Mouse (Mus musculus) cortical plate, adult 2 months (tissue): ENCODE measurements around the gene Nfkbiz. TPM values are rescaled to one million over a fixed set of nuclear protein-coding genes. Genes with fewer than 3 reads are reported as not detected.
A peak's percentile ranks its signal among the peaks of the same experiment; 100 is the strongest.
"Not testable (repeated sequence)": the region's sequence is repeated elsewhere in the genome, so short reads cannot be mapped to it uniquely, and the experiment has no call there.

ENCODE experiments used
- H3K27ac ChIP-seq: fragments of 200-500 bp; 2 replicates; pipeline ENCODE4 v1.5.1; 2012; ENCODE audit warnings: low read length, control low read depth, inconsistent platforms; ENCODE audit not compliant: insufficient read depth
- H3K4me1 ChIP-seq: fragments of 200-500 bp; 2 replicates; pipeline ENCODE4 v1.6.1; 2011; ENCODE audit warnings: low read length; ENCODE audit not compliant: control insufficient read depth, insufficient read depth
- H3K4me3 ChIP-seq: fragments of 200-500 bp; 2 replicates; pipeline ENCODE4 v1.5.1; 2011; ENCODE audit warnings: mild to moderate bottlenecking, low read length, control low read depth; ENCODE audit not compliant: insufficient read depth
- CTCF ChIP-seq: fragments of 200-500 bp; IDR thresholded peaks from 2 replicates; pipeline ENCODE4 v1.5.1; 2011; ENCODE audit warnings: mild to moderate bottlenecking, control low read depth, low read length; ENCODE audit not compliant: insufficient read depth; ENCODE audit errors: extremely low read depth
- POLR2A ChIP-seq: fragments of 200-500 bp; IDR thresholded peaks from 2 replicates; pipeline ENCODE4 v1.6.1; 2011; ENCODE audit warnings: mild to moderate bottlenecking, low read length, control low read depth; ENCODE audit not compliant: insufficient read depth; ENCODE audit errors: extremely low read depth
- polyA plus RNA-seq: library from polyadenylated mRNA; depleted of rRNA; stranded (reverse); fragments of >200 nt; gene quantifications from 2 replicates; pipeline ENCODE4 v1.2.3, GENCODE M21; 2012

Gene Nfkbiz
- polyA plus RNA-seq, 1 experiment: 5.4 TPM

DNA sequence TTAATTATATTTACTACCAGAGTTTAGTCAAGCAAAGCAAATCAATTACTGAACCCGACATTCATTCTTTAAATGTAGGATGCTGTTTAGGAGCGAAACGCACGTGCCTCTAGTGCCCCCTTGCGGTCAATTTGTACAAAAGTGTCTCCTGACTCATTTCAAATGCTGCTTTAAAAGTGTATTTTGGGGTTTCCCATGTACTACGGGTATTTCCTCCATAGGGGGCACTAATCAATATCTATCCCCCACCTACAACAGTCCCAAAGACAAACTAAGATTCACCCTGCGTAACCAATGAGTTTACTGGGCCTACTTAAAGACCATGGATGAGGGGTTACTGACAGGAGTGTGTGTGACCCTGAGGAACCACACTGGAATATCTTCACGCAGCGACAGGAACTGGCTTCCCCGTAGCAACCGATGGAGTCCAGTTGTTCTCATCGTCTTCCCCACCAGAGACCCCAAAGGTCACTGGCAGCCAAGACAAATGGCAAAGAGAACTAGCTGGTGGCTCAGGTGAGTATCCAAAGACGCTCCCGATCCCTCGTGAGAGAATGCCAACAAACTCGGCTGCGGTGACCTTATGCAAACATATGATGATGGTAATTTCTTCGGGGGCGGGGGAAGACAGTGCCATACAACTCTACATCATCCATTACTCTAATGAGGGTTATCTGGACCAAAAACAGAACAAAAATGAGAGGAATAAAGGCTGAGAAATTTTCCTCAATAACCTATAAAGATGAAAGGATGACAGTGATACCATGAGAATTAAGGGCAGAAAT lies 14.4 kb upstream of the Nfkbiz start:
- Histone ChIP-seq H3K27ac (no peak overlapping the region), H3K4me3 (no peak overlapping the region), H3K4me1 (no peaks in the 10 kb centered on the region)
- TF ChIP-seq POLR2A: no peak
- peak; percentile 85 for TF ChIP-seq CTCF

DNA sequence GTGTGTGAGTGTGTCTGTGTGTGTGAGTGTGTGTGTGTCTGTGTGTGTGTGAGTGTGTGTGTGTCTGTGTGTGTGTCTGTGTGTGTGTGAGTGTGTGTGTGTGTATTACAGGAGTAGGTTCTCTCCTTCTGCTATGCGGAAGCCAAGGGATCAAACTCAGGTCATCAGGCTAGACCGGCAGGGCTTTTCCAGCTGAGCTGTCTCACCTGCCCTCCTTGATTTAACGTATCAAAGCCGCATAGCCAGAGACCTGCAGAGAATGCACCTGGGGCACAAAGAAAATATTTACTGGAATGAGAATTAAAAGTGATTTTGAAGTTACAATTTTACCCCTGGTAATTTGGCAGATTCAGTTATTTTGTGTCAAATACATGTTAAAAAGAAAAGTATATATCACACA lies 13.8 kb upstream of the Nfkbiz start:
- Histone ChIP-seq H3K4me3 (no peak overlapping the region), H3K27ac (no peak overlapping the region)
- no peak for TF ChIP-seq CTCF
- no peak for TF ChIP-seq POLR2A

DNA sequence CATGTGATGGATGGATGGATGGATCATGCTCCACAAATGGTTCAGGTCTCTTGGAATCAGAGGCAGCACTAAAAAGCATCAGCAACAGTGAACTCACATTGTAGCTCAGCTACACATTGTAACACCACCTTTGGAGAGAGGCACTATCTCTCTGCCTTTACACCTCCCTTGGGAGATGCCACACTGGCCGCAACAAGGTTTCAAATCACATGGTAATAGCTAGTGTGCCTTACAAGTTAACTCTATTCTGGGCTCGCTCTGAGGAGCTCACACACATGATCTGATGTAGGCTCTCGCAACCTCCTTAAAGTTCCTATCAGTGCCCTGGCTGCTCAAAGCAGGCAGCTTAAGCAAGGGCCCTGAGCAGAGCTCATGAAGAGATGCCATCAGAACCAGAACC lies 11.8 kb upstream of the Nfkbiz start:
- Histone ChIP-seq H3K4me1 (no peaks in the 10 kb centered on the region), H3K4me3 (no peak overlapping the region), H3K27ac (no peak overlapping the region)
- TF ChIP-seq CTCF (no peak), POLR2A (no peak)

More for the DNA sequence above, 13.8 kb upstream of the Nfkbiz start:
- H3K4me1 ChIP-seq: no peaks in the 10 kb centered on the region

DNA sequence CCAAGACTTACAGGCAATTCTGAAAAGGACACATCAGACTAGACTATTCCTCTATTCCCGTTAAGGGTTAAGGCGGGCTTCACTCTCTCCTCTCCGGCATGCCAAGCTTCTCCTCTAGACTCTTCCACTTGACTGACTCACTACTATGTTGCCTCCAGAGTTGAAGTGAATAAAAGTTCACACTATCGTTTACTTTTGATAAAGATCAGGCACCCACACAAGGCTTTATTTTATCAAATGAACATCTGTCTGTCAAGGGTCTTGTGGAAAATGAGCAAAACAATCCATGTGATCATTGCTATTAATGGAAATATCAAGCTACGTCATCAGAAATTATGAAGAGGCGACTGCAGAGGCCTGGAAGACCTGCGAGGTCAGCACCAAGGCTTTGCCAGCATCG lies 9.0 kb upstream of the Nfkbiz start:
- Histone ChIP-seq H3K4me3 (no peak overlapping the region), H3K4me1 (no peaks in the 10 kb centered on the region), H3K27ac (no peak overlapping the region)
- no peak for TF ChIP-seq POLR2A
- no peak for TF ChIP-seq CTCF

DNA sequence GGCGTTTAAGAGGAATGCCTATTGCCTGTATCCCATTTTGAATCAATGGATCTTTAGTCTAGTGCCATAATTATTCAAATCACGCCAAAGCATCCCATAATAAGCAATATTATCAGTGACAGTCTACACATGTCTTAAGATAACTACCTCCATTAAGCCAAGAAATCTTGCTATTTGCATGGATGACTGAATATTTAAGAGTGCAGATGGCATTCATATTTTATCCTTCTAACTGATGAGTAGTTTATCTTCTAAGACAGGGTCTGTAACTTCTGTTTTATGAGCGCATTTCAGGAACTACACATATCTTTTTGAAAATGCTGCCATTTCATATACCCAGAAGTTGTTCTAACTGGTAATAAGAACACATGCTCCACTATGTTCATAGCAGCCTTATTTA lies 6.1 kb upstream of the Nfkbiz start:
- no peak overlapping the region for H3K4me3 ChIP-seq
- no peak for TF ChIP-seq POLR2A
- no peak for TF ChIP-seq CTCF
- H3K4me1 ChIP-seq: no peaks in the 10 kb centered on the region
- no peak overlapping the region for H3K27ac ChIP-seq

DNA sequence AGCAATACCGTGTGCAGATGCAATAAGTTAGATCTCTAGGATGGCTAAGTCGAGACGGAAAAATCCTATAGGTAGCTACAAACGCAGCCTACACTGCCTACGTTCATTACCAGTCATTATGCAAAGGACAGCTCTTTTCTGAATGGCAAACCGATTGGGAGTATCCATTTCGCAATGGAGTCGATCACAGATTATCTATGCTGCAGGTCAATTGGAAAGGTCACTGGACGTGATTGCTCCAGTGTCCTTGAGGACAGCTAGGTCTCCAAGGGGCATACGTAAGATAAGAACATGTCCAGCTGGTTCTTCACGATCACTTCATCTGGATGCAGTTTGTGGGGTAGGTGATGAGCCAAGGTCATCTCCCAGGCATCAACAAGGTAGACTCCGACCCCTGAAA lies 5.2 kb upstream of the Nfkbiz start:
- TF ChIP-seq POLR2A: no peak
- no peak for TF ChIP-seq CTCF
- no peak overlapping the region for H3K27ac ChIP-seq
- H3K4me1 ChIP-seq: no peaks in the 10 kb centered on the region
- no peak overlapping the region for H3K4me3 ChIP-seq

DNA sequence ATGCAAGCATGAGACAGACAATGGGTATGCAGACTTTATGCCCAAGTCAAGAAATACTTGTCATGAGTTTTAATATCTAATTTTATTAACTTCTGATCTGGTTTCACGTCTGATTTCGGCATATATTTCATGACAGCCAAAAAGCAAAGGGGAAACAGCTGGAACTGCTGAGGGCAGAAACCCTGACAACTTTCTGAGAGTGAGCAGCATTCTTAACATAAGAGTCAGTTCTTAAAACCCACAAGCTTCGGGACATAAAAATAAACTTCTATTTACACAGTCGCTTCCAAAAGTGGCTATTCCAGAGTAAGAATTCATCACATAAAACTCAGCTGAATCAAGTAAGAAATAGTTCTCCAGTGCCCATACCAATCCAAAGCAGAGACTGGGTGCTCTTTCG lies 4.4 kb upstream of the Nfkbiz start:
- Histone ChIP-seq H3K4me1 (no peaks in the 10 kb centered on the region), H3K27ac (no peak overlapping the region), H3K4me3 (no peak overlapping the region)
- TF ChIP-seq POLR2A (no peak), CTCF (no peak)

DNA sequence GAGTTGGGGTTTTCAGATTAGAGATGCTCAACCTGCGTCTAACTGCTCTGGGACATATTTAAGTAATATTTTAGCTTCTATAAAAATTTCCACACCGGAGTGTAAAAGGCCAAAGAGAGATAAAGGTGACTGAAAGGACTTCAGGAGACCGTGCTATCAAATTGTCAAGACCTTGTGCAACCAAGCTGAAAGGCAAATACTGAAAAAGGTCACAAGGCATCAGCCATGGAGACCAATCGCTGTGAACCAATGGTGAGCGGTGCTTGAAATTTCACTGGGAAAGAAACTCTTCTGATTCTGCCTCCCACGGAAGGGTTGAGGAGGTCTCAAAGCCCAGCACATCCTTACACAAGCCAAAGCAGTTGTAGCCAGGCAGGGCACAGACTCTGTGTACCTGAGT lies 2.8 kb upstream of the Nfkbiz start:
- Histone ChIP-seq H3K4me1 (peaks cover 1% of the 10 kb centered on the region; the same call in 1 of the 2 replicates), H3K4me3 (no peak overlapping the region), H3K27ac (no peak overlapping the region)
- TF ChIP-seq POLR2A (no peak), CTCF (no peak)

DNA sequence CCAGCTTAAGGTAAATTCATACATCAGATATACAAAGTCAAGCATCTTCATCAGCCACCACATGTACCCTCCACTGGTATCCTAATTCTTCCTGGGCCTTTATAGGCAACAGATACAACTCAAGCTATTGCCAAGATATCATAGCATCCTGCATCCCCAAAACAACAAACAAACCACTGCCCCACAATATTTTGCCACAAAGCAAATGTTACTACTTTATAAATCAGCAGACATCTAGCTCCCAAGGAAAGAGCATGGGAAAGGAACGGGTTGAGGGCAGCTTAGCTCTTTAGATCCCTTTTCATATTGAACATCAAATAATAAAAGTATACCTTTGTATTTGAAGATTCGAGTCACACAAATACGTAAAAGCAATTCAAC lies 580 bp downstream of the Nfkbiz start:
- H3K27ac ChIP-seq: 0 out of 2 replicates have a peak overlapping the region, but pooled peaks have one; percentile 66
- H3K4me1 ChIP-seq: peaks cover 3% of the 10 kb centered on the region; the same call in 1 of the 2 replicates
- TF ChIP-seq CTCF (no peak), POLR2A (no peak)
- peak overlapping the region; percentile 56 for H3K4me3 ChIP-seq

DNA sequence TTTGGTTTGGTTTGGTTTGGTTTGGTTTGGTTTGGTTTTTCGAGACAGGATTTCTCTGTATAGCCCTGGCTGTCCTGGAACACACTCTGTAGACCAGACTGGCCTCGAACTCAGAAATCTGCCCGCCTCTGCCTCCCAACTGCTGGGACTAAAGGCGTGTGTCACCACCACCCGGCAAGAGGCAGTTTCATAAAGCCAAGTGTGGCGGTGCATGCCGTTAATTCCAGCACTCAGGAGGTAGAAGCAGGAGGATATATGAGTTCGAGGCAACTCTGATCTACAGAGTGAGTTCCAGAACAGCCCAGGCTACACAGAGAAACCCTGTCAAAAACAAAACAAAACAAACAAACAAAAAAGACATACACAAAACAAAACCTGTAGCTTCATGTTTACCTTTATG lies 1.0 kb downstream of the Nfkbiz start:
- not testable (repeated sequence) for H3K4me3 ChIP-seq, H3K27ac ChIP-seq, H3K4me1 ChIP-seq

DNA sequence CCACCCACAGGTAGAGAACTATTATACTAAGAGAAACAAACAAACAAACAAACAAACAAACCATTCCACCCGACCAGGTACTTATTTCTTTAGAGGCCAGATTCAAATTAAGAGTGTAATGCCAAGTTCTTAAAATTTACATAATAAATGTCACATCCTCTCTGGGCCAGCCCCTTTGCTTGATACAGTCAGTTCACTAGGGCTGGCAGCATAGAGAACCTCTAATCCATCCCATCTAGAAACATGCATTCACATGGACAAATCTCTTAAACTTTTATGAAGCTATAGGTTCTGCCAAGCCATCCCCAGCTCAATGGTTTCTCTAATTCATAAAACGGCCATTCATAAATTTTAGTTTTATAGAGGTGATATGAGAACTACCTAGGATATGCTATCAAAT lies 1.5 kb downstream of the Nfkbiz start:
- TF ChIP-seq CTCF: no peak
- TF ChIP-seq POLR2A: no peak
- Histone ChIP-seq H3K4me1 (peaks cover 3% of the 10 kb centered on the region; the same call in 1 of the 2 replicates), H3K27ac (no peak overlapping the region), H3K4me3 (no peak overlapping the region)
